Comparison of ENCODE assay signal across 17 mouse cellular contexts in the genomic region with DNA sequence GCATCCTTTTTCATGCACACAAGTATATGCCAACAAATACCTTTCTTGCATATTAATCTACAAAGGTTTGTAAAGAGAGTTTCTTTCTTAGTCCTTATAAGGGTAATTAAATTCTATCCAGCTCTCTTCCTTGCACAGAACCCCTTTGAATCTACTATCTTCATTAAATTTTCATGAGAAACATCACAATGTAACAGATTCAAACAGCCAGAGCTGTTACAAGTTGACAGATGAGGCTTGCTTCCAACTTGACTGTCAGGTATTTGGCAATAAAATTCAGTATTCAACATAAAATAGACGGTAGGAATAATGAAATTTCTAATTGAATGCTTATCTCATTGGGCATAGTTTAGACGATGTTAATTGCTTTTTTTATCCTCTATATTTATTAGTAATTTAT.
DNase-seq lines count a peak whose midpoint lies in the region; ATAC-seq and TF ChIP-seq lines count a peak whose summit lies in the region.
"Had no signal": no experiment of that assay in that cellular context is flagged by ENCODE, and none has a peak within 500 bp of the region (broad histone marks: within the 10 kb centered on the region; RNA-seq: fewer than 3 reads in every experiment).

No protein-coding gene starts in this region.

- peaks cover 5% of the 10 kb centered on the region; the same call in 1 of the 2 replicates for H3K4me1 ChIP-seq in midbrain, embryonic 12.5 days
- H3K4me1 ChIP-seq in midbrain, postnatal 0 days (ENCODE audit: insufficient read depth, low read length) = no peaks in the 10 kb centered on the region
- H3K4me1 ChIP-seq in midbrain, embryonic 15.5 days = peaks cover 9% of the 10 kb centered on the region
- no peaks in the 10 kb centered on the region for H3K4me1 ChIP-seq in stomach, postnatal 0 days (replicated peaks; ENCODE audit: control insufficient read depth, insufficient read depth)
- H3K4me1 ChIP-seq: embryonic facial prominence, embryonic 13.5 days; heart, embryonic 12.5 days; hindbrain, embryonic 15.5 days had no signal

- H3K36me3 ChIP-seq in midbrain, embryonic 12.5 days = no peaks in the 10 kb centered on the region
- no peaks in the 10 kb centered on the region for H3K36me3 ChIP-seq in midbrain, postnatal 0 days (ENCODE audit: insufficient read depth, low read length)
- no peaks in the 10 kb centered on the region for H3K36me3 ChIP-seq in midbrain, embryonic 15.5 days (replicated peaks)
- no peaks in the 10 kb centered on the region for H3K36me3 ChIP-seq in stomach, postnatal 0 days (ENCODE audit: control insufficient read depth, insufficient read depth, low read length)
- H3K36me3 ChIP-seq: embryonic facial prominence, embryonic 13.5 days; heart, embryonic 12.5 days; hindbrain, embryonic 15.5 days had no signal

- no peak for DNase-seq in midbrain, postnatal 0 days (ENCODE audit: low spot score)
- peak; percentile 22 for DNase-seq in brain, adult 2 months (ENCODE audit: low read depth, low spot score)
- DNase-seq in brain, embryonic 14.5 days (ENCODE audit: low read depth) = peak; percentile 77
- no peak for DNase-seq in stomach, postnatal 0 days (ENCODE audit: low spot score)
- no peak for DNase-seq in lung, postnatal 25 days (ENCODE audit: low spot score)
- DNase-seq: adrenal gland, adult 2 months; adrenal gland, postnatal 25 days; cerebellum, adult 11-12 months; cerebellum, adult 9-11 months; cerebellum, postnatal 36 days; gastrocnemius, postnatal 14 days had no signal

- H3K27ac ChIP-seq in midbrain, embryonic 12.5 days (replicated peaks) = no peak overlapping the region
- H3K27ac ChIP-seq in midbrain, postnatal 0 days (ENCODE audit: low read depth, low read length) = no peak overlapping the region
- H3K27ac ChIP-seq in midbrain, embryonic 15.5 days = no peak overlapping the region
- H3K27ac ChIP-seq in stomach, postnatal 0 days (replicated peaks) = no peak overlapping the region
- H3K27ac ChIP-seq: embryonic facial prominence, embryonic 13.5 days had no signal

- no peak overlapping the region for H3K4me2 ChIP-seq in midbrain, embryonic 12.5 days (replicated peaks)
- no peak overlapping the region for H3K4me2 ChIP-seq in midbrain, postnatal 0 days (ENCODE audit: low read depth, low read length, poor library complexity, severe bottlenecking)
- H3K4me2 ChIP-seq in midbrain, embryonic 15.5 days = no peak overlapping the region
- no peak overlapping the region for H3K4me2 ChIP-seq in stomach, postnatal 0 days (replicated peaks; ENCODE audit: low read depth)
- H3K4me2 ChIP-seq: embryonic facial prominence, embryonic 13.5 days; heart, embryonic 12.5 days; hindbrain, embryonic 15.5 days had no signal

- H3K9me3 ChIP-seq in midbrain, embryonic 12.5 days = no peaks in the 10 kb centered on the region
- H3K9me3 ChIP-seq in midbrain, postnatal 0 days (ENCODE audit: low read length) = no peaks in the 10 kb centered on the region
- no peaks in the 10 kb centered on the region for H3K9me3 ChIP-seq in midbrain, embryonic 15.5 days
- no peaks in the 10 kb centered on the region for H3K9me3 ChIP-seq in stomach, postnatal 0 days (ENCODE audit: control insufficient read depth, low read length)
- H3K9me3 ChIP-seq: embryonic facial prominence, embryonic 13.5 days; heart, embryonic 12.5 days; hindbrain, embryonic 15.5 days had no signal

- H3K9ac ChIP-seq in midbrain, embryonic 12.5 days (replicated peaks) = no peak overlapping the region
- no peak overlapping the region for H3K9ac ChIP-seq in midbrain, postnatal 0 days (replicated peaks; ENCODE audit: low read length, poor library complexity, severe bottlenecking)
- H3K9ac ChIP-seq in midbrain, embryonic 15.5 days = no peak overlapping the region
- no peak overlapping the region for H3K9ac ChIP-seq in stomach, postnatal 0 days (ENCODE audit: low read length)
- H3K9ac ChIP-seq: embryonic facial prominence, embryonic 13.5 days; heart, embryonic 12.5 days; hindbrain, embryonic 15.5 days had no signal

- H3K4me3 ChIP-seq in midbrain, embryonic 12.5 days = no peak overlapping the region
- H3K4me3 ChIP-seq in midbrain, postnatal 0 days (ENCODE audit: low read depth, low read length) = no peak overlapping the region
- H3K4me3 ChIP-seq in midbrain, embryonic 15.5 days = no peak overlapping the region
- no peak overlapping the region for H3K4me3 ChIP-seq in stomach, postnatal 0 days (ENCODE audit: low read depth, low read length)
- H3K4me3 ChIP-seq: embryonic facial prominence, embryonic 13.5 days; heart, embryonic 12.5 days; hindbrain, embryonic 15.5 days had no signal

- TF ChIP-seq POLR2A in brain, embryonic 14.5 days (IDR thresholded peaks at IDR 0.05; ENCODE audit: borderline replicate concordance, extremely low read depth, insufficient read depth, insufficient read length, poor library complexity, severe bottlenecking) = no peak

- ATAC-seq in midbrain, embryonic 12.5 days (ENCODE audit: low FRiP score, low read depth) = peak; percentile 49; the same call in 1 of the 2 replicates
- no peak for ATAC-seq in midbrain, postnatal 0 days (ENCODE audit: low FRiP score)
- ATAC-seq in midbrain, embryonic 15.5 days (replicated peaks) = peak; percentile 65; the same call in 1 of the 2 replicates
- no peak for ATAC-seq in stomach, postnatal 0 days (ENCODE audit: low FRiP score, low TSS enrichment)
- ATAC-seq: intestine, embryonic 16.5 days had no signal

- WGBS in midbrain, embryonic 12.5 days = 62% methylated on average over 2 of the region's 2 CpGs
- 28% methylated on average over 2 of the region's 2 CpGs for WGBS in midbrain, postnatal 0 days
- 36% methylated on average over 2 of the region's 2 CpGs for WGBS in midbrain, embryonic 15.5 days
- WGBS in stomach, postnatal 0 days = 71% methylated on average over 2 of the region's 2 CpGs

- no peak for TF ChIP-seq CTCF in midbrain, postnatal 0 days (IDR thresholded peaks at IDR 0.05)
- no peak for TF ChIP-seq CTCF in brain, embryonic 14.5 days (IDR thresholded peaks at IDR 0.05; ENCODE audit: borderline replicate concordance, extremely low read depth, insufficient read depth, insufficient read length)
- TF ChIP-seq CTCF in stomach, postnatal 0 days (IDR thresholded peaks at IDR 0.05; ENCODE audit: low read depth) = no peak

- H3K27me3 ChIP-seq in midbrain, embryonic 12.5 days = no peaks in the 10 kb centered on the region
- no peaks in the 10 kb centered on the region for H3K27me3 ChIP-seq in midbrain, postnatal 0 days (ENCODE audit: insufficient read depth, low read length)
- H3K27me3 ChIP-seq in midbrain, embryonic 15.5 days (replicated peaks) = no peaks in the 10 kb centered on the region
- H3K27me3 ChIP-seq in stomach, postnatal 0 days (ENCODE audit: control insufficient read depth, insufficient read depth, low read length) = no peaks in the 10 kb centered on the region
- H3K27me3 ChIP-seq: embryonic facial prominence, embryonic 13.5 days; heart, embryonic 12.5 days; hindbrain, embryonic 15.5 days had no signal

- TF ChIP-seq EP300 in stomach, postnatal 0 days (optimal IDR thresholded peaks at IDR 0.05) = no peak

Comparison
In these comparisons a context has a peak if more than half of its experiments do, and no peak if none do; other contexts are left out.
1. ATAC-seq: peak in midbrain, embryonic 12.5 days (single experiment) and midbrain, embryonic 15.5 days (single experiment); none in midbrain, postnatal 0 days (single experiment) and stomach, postnatal 0 days (single experiment).
2. DNase-seq: peak in brain, adult 2 months (single experiment) and brain, embryonic 14.5 days (single experiment); none in midbrain, postnatal 0 days (single experiment), stomach, postnatal 0 days (single experiment) and lung, postnatal 25 days (single experiment).